Mouse (Mus musculus) megakaryocyte, embryonic 14.5 days (primary cell): ENCODE measurements at regions not wholly inside any gene's neighbourhood (a gene's known extent, or its start where the extent isn't known, plus 50 kb on each side); places are given as distances from the start of the nearest gene placed in this dataset.
"Not testable (repeated sequence)": the region's sequence is repeated elsewhere in the genome, so short reads cannot be mapped to it uniquely, and the experiment has no call there.

Source experiments
- H3K27me3 ChIP-seq: replicated peaks from 2 replicates; pipeline ENCODE3; 2012; ENCODE audit warnings: inconsistent platforms
- H3K36me3 ChIP-seq: replicated peaks from 2 replicates; pipeline ENCODE3; 2012; ENCODE audit warnings: low read length, inconsistent platforms, mixed read lengths
- H3K4me1 ChIP-seq: 2 replicates; pipeline ENCODE4 v1.6.1; 2012; ENCODE audit warnings: inconsistent platforms
- H3K4me3 ChIP-seq: replicated peaks from 2 replicates; pipeline ENCODE3; 2012; ENCODE audit warnings: moderate library complexity, mild to moderate bottlenecking, inconsistent platforms
- H3K9me3 ChIP-seq: 2 replicates; pipeline ENCODE4 v1.6.1; 2012; ENCODE audit warnings: inconsistent platforms
- FLI1 ChIP-seq: IDR thresholded peaks from 2 replicates; pipeline ENCODE4 v1.6.1; 2012; ENCODE audit warnings: low read length, inconsistent platforms, mixed read lengths
- GATA1 ChIP-seq: IDR thresholded peaks from 3 replicates; pipeline ENCODE4 v1.6.1; 2012; ENCODE audit warnings: mixed read lengths, low read length, inconsistent platforms, borderline replicate concordance

GRCm38 (mm10) chr9:14062706-14063105 is 212.2 kb upstream of the Sesn3 start:
- H3K36me3 ChIP-seq = no peaks in the 10 kb centered on the region
- TF ChIP-seq FLI1 = no peak
- TF ChIP-seq GATA1 = no peak
- peaks cover 2% of the 10 kb centered on the region for H3K27me3 ChIP-seq
- peaks cover 29% of the 10 kb centered on the region for H3K9me3 ChIP-seq
- peaks cover 8% of the 10 kb centered on the region; the same call in 1 of the 2 replicates for H3K4me1 ChIP-seq
- H3K4me3 ChIP-seq = no peak overlapping the region

DNA sequence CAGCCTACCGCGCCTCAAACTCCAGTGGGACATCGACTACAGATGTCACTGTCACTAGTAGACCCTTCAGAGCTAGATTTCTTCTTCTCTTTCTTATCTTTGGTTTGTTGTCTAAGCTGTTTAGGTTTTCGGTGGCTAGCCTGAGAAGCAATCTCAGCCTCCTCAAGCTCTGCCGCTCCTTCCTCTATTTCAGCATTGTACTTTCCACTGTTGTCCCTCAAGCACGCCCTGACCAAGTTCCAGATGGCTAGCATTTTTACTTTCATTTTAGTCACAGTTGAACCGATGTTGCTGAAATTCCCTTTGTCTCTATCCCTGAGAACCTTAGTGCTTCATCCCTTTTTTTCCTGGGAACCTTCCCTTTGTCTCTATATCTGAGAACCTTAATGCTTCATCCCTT is 208.1 kb upstream of the Sesn3 start:
- not testable (repeated sequence) for H3K36me3 ChIP-seq, H3K4me1 ChIP-seq, H3K27me3 ChIP-seq, H3K4me3 ChIP-seq
- peaks cover 39% of the 10 kb centered on the region for H3K9me3 ChIP-seq

- Histone ChIP-seq H3K36me3 (no peaks in the 10 kb centered on the region), H3K27me3 (peaks cover 3% of the 10 kb centered on the region), H3K4me1 (peaks cover 2% of the 10 kb centered on the region), H3K4me3 (no peak overlapping the region), H3K9me3 (peaks cover 36% of the 10 kb centered on the region)
- TF ChIP-seq GATA1 (no peak), FLI1 (no peak)
These were observed 205.8 kb upstream of the Sesn3 start for GRCm38 (mm10) chr9:14069076-14069475.

DNA sequence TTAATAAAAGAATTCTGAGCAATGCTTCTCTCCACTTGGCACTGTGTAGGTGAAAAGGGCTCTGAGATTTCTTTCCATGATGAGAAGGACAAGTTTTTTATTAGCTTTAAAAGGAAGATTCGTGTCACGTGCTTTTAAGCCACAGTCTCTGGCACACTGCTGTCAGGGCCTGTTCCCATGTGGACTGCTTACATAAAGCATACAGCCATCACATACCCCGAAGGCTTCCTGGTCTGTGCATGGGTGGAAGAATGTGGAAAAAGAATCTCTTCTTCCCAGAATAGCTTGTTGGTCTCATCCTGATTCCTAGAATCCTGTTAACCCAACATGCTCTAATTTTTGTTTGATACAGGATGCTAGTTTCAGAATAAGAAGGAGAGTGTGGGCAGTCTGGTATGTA is 205.1 kb upstream of the Sesn3 start:
- Histone ChIP-seq H3K4me3 (no peak overlapping the region), H3K4me1 (peaks cover 6% of the 10 kb centered on the region), H3K36me3 (no peaks in the 10 kb centered on the region), H3K9me3 (peaks cover 31% of the 10 kb centered on the region), H3K27me3 (peaks cover 3% of the 10 kb centered on the region)
- TF ChIP-seq FLI1 (no peak), GATA1 (no peak)

DNA sequence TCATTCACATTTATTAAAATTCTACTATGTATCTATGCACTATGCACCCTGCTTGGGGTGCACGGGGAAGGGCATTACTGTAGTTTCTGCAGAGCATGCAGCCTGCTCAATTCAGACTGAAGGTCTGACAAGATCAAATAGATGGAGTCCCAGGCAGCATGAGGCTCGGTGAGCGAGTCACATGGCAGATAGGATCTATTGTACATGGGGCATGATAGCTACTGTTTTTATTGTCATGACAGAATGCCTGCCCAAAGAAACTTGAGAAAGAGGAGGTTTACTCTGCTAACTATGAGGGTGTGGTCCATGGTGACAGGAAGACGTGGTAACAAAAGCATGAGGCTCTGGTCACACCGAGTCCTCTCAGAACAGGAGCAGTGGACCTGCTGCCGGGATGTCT is 203.1 kb upstream of the Sesn3 start:
- TF ChIP-seq GATA1 (no peak), FLI1 (no peak)

GRCm38 (mm10) chr9:14072950-14073349 is 201.9 kb upstream of the Sesn3 start:
- H3K27me3 ChIP-seq = peaks cover 3% of the 10 kb centered on the region
- H3K4me1 ChIP-seq = peaks cover 6% of the 10 kb centered on the region
- peaks cover 9% of the 10 kb centered on the region; the same call in 1 of the 2 replicates for H3K9me3 ChIP-seq
- no peak for TF ChIP-seq FLI1
- no peak for TF ChIP-seq GATA1
- no peaks in the 10 kb centered on the region for H3K36me3 ChIP-seq
- H3K4me3 ChIP-seq = no peak overlapping the region

More for the DNA sequence above, 203.1 kb upstream of the Sesn3 start:
- H3K36me3 ChIP-seq = no peaks in the 10 kb centered on the region
- peaks cover 3% of the 10 kb centered on the region for H3K27me3 ChIP-seq
- no peak overlapping the region for H3K4me3 ChIP-seq
- H3K4me1 ChIP-seq = peaks cover 6% of the 10 kb centered on the region
- H3K9me3 ChIP-seq = peaks cover 12% of the 10 kb centered on the region

GRCm38 (mm10) chr9:14074273-14074672 is 200.6 kb upstream of the Sesn3 start:
- TF ChIP-seq GATA1 = no peak
- no peak for TF ChIP-seq FLI1
- peaks cover 6% of the 10 kb centered on the region for H3K4me1 ChIP-seq
- H3K36me3 ChIP-seq = no peaks in the 10 kb centered on the region
- peaks cover 3% of the 10 kb centered on the region for H3K27me3 ChIP-seq
- no peaks in the 10 kb centered on the region for H3K9me3 ChIP-seq
- no peak overlapping the region for H3K4me3 ChIP-seq

- H3K4me3 ChIP-seq, H3K27me3 ChIP-seq, H3K36me3 ChIP-seq, H3K4me1 ChIP-seq, H3K9me3 ChIP-seq: not testable (repeated sequence)
These were observed 200.0 kb upstream of the Sesn3 start for GRCm38 (mm10) chr9:14074866-14075265.

DNA sequence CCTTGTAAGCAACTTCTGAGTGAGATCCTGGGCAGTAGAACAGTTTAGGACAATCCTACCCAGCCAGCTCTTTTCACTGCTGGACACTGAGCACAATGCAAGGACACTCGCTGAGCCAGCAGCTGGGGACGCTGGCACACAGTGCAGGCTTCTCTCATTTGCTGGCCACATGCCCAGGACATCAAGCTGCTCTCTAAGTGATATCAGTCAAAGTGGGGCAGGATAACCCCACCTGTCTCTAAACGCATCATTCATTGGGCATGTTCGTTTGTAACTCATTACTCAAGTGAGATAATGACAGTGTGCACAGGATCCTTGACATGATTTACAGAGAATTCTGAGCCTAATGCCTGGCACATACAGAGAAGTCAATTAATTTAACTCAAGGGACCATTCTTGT is 199.4 kb upstream of the Sesn3 start:
- H3K9me3 ChIP-seq = no peaks in the 10 kb centered on the region
- H3K27me3 ChIP-seq = peaks cover 3% of the 10 kb centered on the region
- H3K36me3 ChIP-seq = no peaks in the 10 kb centered on the region
- no peak overlapping the region for H3K4me3 ChIP-seq
- H3K4me1 ChIP-seq = peaks cover 6% of the 10 kb centered on the region
- TF ChIP-seq FLI1 = no peak
- TF ChIP-seq GATA1 = no peak

GRCm38 (mm10) chr9:14075868-14076267 is 199.0 kb upstream of the Sesn3 start:
- Histone ChIP-seq H3K9me3 (no peaks in the 10 kb centered on the region), H3K36me3 (no peaks in the 10 kb centered on the region), H3K4me1 (peaks cover 6% of the 10 kb centered on the region), H3K27me3 (peaks cover 2% of the 10 kb centered on the region), H3K4me3 (no peak overlapping the region)
- TF ChIP-seq FLI1 (no peak), GATA1 (no peak)

DNA sequence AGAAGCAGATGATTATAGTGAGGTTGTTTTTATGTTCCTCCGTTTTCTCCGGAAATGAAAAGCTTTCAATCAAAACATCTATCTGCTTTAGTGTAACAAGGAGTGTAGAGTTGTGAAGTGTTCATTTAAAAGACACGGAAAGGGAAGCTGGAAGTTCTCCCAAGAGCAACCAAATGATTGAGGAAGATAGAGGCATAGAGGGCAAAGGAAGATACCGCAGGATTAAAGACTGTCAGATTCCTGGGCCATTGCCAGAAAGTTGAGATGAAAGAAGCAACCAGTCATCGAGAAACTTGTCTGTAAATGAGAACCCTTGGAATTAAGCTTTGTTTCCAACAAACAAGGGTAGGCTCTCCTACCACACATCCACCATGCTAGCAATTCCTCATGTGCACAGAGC is 198.1 kb upstream of the Sesn3 start:
- TF ChIP-seq FLI1 (no peak), GATA1 (no peak)
- H3K4me1 ChIP-seq = peaks cover 6% of the 10 kb centered on the region

More for the DNA sequence above, 198.1 kb upstream of the Sesn3 start:
- Histone ChIP-seq H3K27me3 (no peaks in the 10 kb centered on the region), H3K4me3 (no peak overlapping the region), H3K36me3 (no peaks in the 10 kb centered on the region), H3K9me3 (no peaks in the 10 kb centered on the region)
